Mouse (Mus musculus): ENCODE data around the gene Kcnj15. TPM values are rescaled to one million over a fixed set of nuclear protein-coding genes. Genes with fewer than 3 reads are reported as not detected.

The Kcnj15 gene
- polyA plus RNA-seq, 1 experiment from 2014 or later: 0.28 TPM

DNA sequence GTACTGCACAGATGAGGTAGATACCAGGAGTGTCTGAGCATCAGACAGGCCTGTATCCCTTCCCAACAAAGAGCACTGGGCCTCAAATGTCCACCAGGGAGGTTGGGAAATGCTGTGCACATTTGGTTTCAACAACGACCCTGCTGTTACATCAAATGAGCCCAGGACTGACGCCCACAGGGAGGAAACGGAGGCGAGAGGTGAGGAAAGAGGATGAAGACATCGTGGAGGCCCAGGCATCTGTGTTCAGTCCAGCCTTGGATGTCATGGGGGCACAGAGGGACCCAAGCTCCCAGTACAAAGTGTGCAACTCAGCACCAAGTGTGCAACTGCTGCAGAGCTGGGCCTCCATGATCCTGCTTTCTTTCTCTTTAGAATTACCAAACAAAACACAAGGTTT, 92.4 kb downstream of the Kcnj15 start:
- Histone ChIP-seq H3K9me3 (ENCODE audit: control insufficient read depth, low read length) (no peaks in the 10 kb centered on the region), H3K27me3 (replicated peaks; ENCODE audit: control insufficient read depth, insufficient read depth, low read length) (no peaks in the 10 kb centered on the region), H3K4me3 (ENCODE audit: low read depth, low read length) (no peak overlapping the region), H3K4me2 (ENCODE audit: low read length) (no peak overlapping the region), H3K4me1 (replicated peaks; ENCODE audit: control insufficient read depth, insufficient read depth, low read length) (peaks cover 10% of the 10 kb centered on the region; the same call in 1 of the 2 replicates), H3K36me3 (ENCODE audit: control insufficient read depth, insufficient read depth, low read length) (no peaks in the 10 kb centered on the region), H3K27ac (ENCODE audit: low read depth) (no peak overlapping the region), H3K9ac (ENCODE audit: low read length) (no peak overlapping the region)
- no peak for DNase-seq (ENCODE audit: low spot score)
- 80% methylated on average over 5 of the region's 5 CpGs for WGBS
- no peak for ATAC-seq (replicated peaks; ENCODE audit: low FRiP score, low TSS enrichment, low read depth)
